Mouse (Mus musculus): ENCODE data around the gene Jsrp1.
"Not testable (repeated sequence)": the region's sequence is repeated elsewhere in the genome, so short reads cannot be mapped to it uniquely, and the experiment has no call there.

The Jsrp1 gene

GRCm38 (mm10) chr10:80832818-80833217 is 19.5 kb upstream of the Jsrp1 start:
- no peak for DNase-seq (ENCODE audit: low spot score in 2 of 2)

GRCm38 (mm10) chr10:80831136-80831535 is 17.8 kb upstream of the Jsrp1 start:
- DNase-seq (ENCODE audit: low spot score in 2 of 2), result no peak

DNA sequence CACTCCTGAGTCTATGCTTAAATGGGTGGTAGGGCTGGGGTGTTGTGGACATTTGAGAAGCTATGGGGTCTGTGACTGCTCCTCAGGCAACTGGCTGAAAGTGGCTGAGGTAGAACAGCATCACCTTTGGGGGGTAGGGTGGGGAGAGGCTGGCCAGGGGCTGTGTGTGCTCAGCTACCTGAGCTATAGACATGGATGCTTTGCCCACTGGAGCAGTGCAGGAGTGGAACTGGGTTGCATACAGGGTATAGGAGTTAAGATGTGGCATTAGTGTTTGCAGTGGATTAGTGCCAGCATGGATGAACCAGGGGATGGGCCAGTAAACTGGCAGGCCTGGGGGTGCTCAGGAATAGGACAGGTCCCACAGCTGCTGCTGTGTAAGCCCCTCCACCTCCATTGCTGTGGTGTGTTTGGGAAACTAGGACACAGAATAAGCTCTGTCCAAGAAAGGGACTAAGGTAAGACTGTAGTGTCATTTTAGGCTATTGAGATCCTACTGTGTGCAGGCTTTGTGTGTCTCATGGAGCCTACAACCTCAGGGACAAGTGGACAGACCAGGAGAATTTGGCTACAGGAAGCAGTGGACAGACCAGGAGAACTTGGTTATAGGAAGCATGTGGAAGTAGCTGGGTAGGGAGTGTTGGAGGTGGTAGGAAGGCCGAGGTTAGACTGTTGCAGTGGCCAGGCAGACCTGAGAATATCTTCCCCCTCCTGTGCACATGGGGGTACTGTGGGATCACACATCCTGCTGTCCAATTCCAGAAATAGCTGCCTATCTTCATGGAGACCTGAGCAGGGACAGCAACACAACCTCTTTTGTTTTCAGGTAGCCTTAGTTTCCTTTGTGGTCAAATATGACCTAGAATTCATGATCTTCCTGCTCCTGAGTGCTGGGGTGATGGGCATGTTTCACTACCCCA is 16.3 kb upstream of the Jsrp1 start:
- DNase-seq (ENCODE audit: low spot score in 2 of 2), result no peak

GRCm38 (mm10) chr10:80828587-80828986 is 15.3 kb upstream of the Jsrp1 start:
- not testable (repeated sequence) for DNase-seq (ENCODE audit: low spot score in 2 of 2)

- DNase-seq (ENCODE audit: low spot score in 2 of 2), result no peak
These were observed 14.6 kb upstream of the Jsrp1 start for GRCm38 (mm10) chr10:80827870-80828420.

DNA sequence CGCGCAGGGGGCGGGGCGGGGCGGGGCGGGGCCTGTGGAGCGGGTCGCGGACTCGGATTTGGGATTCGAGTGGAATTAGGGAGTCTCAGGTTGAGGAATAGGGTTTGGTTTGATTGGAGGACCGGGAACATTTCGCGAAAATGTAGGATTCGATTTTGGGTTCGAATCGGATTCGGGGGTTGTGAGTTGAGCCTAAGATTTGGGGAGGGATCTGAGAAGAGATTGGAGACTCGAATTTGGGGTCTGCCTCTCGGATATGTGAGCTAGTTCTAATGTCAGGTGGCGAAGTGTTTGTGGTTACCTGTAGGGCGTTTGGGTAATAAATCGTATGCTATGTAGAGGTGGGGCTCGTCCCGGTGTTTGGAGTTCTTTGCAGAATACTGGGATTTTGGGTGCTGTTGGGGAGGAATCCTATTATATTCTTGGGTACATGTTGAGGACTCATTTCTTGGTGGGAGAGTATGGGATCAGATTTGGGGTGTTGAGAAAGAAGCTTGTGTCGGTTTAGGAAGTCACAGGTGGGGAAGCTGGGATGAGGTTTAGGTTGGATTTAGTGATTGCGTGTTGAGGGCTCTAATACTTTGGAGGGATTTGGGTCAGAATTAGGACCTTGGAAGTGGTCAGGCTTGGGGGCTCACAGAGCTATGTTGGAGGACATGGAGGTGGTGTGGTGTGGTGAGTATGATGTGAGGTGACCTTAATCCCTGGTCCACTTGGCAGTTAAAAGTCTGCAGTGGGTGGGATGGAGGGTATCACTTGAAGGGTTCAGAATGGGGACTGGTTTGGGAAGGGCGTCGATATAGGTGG is 14.0 kb upstream of the Jsrp1 start:
- no peak for DNase-seq (ENCODE audit: low spot score in 2 of 2)

GRCm38 (mm10) chr10:80826151-80827062 is 13.1 kb upstream of the Jsrp1 start, which contains the start of gene Oaz1:
Gene Oaz1 (plus strand): TSS chr10:80826656.
- DNase-seq (ENCODE audit: low spot score in 2 of 2), result peak; percentile 97 to 98

GRCm38 (mm10) chr10:80824827-80825226 is 11.5 kb upstream of the Jsrp1 start:
- DNase-seq (ENCODE audit: low spot score in 2 of 2), result no peak

DNA sequence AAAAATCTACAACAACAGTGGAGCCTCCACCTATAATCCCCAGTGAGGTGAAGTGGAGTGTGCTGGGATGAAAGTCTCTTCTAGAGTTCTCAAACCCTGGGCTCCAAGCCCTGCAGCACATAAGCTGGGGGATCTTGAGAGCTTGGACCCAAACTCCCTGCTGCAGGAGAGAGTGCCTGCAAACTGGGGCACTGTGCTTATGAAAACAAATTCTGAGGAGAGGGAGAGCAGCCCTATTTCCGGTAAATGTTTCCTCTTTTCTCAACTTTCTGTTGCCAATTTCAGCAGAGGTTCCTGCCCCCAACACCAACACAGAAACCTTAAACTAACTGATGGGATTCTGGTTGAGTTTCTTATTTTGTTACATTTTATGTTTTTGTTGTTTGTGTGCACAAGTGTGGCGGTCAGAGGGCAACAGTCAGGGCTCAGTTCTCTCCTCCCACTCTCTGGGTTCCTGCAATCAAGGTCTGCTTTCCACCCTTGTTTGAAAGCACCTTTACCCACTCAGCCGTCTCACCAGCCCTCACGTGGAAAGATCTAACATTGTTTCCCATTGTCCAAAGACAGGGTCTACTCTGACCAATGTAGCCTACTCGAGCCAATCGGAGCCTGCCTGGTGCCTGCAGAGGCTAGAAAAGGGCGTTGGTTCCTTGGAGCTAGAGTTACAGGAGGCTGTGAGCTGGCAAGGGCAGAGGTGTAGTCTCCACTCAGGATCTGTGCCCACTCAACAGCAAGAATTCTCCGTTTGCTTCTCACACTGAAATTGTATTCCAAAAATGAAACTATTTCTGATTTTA is 10.7 kb upstream of the Jsrp1 start:
- no peak for DNase-seq (ENCODE audit: low spot score in 2 of 2)

DNA sequence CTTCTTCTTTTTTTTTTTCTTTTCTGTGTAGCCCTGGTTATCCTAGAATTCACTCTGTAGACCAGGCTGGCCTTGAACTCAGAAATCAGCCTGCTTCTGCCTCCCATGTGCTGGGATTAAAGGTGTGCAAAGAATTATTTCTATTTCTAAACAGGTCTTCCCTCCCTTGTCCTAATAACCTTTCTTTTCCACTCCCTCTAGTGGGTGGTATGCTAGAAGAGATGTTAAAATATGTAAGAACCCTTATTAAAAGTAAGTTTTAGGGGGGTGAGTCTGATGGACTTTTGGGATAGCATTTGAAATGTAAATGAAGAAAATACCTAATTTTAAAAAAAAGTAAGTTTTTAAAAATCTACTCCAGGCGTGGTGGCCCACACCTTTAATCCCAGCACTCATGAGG is 10.0 kb upstream of the Jsrp1 start:
- no peak for DNase-seq (ENCODE audit: low spot score in 2 of 2)

GRCm38 (mm10) chr10:80822528-80822927 is 9.2 kb upstream of the Jsrp1 start:
- DNase-seq (ENCODE audit: low spot score in 2 of 2), result no peak

DNA sequence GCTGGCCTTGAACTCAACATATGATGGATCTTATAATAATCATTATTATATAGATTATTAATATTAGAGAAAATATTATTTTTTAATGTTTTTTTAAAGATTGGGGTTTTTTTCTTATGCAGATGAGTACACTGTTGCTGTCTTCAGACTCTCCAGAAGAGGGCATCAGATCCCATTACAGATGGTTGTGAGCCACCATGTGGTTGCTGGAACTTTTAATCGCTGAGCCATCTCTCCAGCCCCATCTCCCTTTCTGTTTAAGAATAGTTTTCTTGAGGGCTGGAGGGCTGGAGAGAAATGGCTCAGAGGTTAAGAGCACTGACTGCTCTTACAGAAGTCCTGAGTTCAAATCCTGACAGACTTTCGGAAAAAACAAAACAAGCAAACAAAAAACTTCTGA is 8.7 kb upstream of the Jsrp1 start:
- no peak for DNase-seq (ENCODE audit: low spot score in 2 of 2)

DNA sequence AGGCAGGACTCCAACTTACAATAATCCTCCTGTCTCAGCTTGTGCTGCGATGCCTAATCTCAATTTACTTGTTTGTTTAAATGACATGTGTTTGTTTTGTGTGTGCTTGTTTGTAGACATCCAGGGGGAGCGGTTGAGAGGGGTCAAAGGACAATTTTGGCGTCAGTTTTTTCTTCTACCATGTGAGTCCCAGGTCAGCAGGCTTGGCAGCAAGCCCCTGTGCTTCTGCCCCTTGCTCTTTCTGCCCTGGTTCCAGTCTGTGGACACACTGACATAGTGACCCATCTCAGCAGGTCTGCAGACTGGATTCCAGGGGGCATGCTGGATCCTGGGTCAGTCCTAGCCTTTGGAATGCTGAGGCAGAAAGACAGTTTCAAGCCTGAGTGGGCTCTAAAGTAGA is 6.1 kb upstream of the Jsrp1 start:
- no peak for DNase-seq (ENCODE audit: low spot score in 2 of 2)

DNA sequence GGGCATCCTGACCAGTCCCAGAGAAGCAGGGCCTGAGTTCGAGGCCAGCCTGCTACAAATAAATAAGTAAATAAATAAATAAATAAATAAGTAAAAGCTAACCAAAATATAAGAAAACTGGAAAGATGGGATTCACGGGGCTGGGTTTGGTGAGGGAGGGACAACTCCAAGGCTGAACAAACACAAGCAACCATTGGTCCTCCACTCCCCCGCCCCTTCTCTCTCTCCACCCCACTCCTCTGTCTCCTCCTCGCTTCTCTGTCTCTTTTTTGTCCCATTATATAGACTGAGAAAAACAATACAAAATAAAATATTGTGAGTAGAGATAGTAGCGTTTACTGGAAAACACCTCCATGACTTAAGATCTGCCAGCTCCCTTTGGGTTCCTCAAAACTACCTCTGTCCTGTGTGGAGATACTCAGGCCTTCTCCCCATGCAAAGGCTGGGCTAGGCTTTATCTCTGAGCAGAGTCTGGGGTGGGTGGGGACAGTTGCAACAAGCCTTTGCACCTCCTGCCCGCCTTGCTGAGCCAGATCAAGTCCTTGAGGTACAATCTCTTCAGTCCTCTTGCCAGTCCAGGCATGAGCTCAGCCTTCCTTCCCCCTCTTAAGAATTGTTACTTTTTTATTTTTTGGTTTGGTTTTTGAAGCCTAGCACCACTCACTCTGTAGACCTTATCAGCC is 5.4 kb upstream of the Jsrp1 start:
- DNase-seq (ENCODE audit: low spot score in 2 of 2), result no peak

- DNase-seq (ENCODE audit: low spot score in 2 of 2), result not testable (repeated sequence)
These were observed 4.7 kb upstream of the Jsrp1 start for GRCm38 (mm10) chr10:80817955-80818354.

GRCm38 (mm10) chr10:80817164-80817563 is 3.9 kb upstream of the Jsrp1 start:
- DNase-seq (ENCODE audit: low spot score in 2 of 2), result no peak

GRCm38 (mm10) chr10:80816303-80816702 is 3.0 kb upstream of the Jsrp1 start:
- not testable (repeated sequence) for DNase-seq (ENCODE audit: low spot score in 2 of 2)

DNA sequence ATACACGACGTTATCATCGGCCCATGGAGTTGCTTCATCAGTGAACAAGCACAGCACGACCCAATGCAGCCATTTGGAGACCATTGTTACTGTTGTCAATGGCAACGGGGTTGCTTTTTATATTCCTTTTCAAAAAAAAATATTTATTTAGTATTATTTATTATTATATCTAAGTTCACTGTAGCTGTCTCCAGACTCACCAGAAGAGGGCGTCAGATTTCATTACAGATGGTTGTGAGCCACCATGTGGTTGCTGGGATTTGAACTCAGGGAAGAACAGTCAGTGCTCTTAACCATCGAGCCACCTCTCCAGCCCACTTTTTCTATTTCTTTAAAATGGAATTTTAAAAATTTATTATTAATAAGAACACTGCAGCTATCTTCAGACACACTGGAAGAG is 1.5 kb upstream of the Jsrp1 start:
- no peak for DNase-seq (ENCODE audit: low spot score in 2 of 2)

DNA sequence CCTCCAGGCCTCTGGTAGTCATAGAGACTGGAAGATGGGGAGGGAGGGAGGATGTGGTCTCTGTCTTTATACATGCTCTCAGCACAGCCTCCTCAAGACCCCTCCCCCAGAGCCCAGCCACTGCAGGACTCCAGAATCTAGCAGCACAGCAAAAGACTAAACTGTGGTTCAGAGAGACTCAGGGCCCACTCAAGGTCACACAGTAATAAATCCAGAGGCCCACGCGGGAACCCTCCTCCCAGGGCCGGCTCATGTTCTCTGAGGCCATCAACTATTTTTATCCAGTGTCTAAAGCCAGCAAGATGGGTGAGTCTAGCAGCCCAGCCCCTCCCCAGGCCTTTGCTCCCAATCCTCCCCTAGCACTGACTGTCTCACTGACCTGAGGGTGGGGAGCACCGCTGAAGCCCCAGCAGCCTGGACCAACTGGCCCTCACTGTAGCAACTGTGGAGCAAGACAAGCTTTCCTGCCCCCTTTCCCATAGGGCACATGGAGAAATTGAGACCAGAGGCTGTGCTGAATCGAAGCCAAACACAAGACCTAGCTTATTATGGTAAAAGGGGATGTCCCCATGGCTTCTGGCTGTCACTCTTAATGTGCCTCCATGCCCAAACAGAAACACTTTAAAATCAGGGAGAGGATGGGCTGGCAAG is 782 bp downstream of the Jsrp1 start:
- DNase-seq (ENCODE audit: low spot score in 2 of 2), result no peak

All from frontal cortex, postnatal 25 days (tissue).